Mouse (Mus musculus) left cerebral cortex, adult 9 months (tissue): Measurements from ENCODE around the gene Adam23.

ENCODE experiments used
- DNase-seq, 2 experiments: peaks; one replicate each; pipeline ENCODE4 v3.0.0; 2022; ENCODE audit warnings: low spot score in 2 of 2

Adam23 gene

DNA sequence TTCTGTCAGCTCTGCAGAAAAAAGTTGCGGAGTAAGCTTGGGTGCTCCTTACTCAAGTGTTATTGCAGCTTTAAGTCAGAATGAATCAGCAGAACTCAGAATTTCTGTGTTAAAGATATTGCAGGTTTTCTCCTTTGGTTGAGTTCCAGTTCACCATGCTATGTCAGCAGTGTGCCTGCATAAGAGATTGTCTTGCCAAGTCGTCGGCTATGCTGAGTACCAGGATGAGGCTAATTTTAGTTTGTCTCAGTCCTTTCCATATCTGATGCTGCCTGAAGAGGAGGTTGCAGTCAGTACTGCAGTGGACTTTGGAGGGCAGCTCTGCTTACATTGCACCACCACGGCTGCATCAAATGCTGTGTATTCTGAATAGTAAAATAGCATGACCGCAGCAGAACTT, 33.3 kb downstream of the Adam23 start:
- peak in 1 of 2 experiments; percentile 40 for DNase-seq

- no peak for DNase-seq
Observed at GRCm38 (mm10) chr1:63484646-63485045, 39.0 kb downstream of the Adam23 start.

- no peak for DNase-seq
Observed at GRCm38 (mm10) chr1:63486646-63487045, 41.0 kb downstream of the Adam23 start.

DNA sequence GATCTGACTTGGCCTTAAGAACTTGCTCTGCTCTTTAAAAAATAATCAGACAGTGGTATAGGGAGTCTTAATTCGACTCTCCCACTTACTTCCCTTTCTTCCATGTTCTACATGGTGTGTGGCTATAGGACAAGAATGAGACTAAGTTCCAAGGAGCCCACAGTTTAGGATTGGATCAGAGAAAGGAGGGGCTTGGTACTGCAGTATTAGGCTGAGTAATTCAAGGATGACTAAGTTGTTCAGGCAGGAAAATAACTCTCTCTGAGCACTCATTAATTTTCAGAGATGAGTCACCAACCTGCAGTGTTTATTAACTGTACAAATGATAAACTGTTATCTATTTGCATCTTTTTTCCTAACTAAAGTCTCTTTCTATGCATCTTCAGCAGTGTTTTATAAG, 45.3 kb downstream of the Adam23 start:
- DNase-seq = no peak

DNA sequence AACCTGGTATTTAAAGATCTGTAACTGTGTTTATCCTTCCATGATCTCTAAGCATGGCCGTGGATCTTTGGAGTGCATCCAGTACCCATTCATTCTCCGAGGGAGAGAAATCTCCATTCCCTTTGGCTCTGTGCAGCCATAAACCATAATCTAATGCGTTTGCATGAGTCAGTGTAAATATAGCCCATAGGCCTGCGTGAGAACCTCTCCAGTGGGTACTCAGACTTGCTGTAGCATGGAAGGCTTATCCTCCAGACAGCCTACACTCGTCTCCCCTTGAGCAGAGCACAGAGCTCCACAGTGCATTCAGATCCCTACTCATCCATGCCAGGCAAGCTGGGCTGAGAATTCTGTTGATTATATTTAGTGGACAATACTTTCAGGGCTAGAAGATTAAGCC, 47.6 kb downstream of the Adam23 start:
- DNase-seq = no peak

- no peak for DNase-seq
Observed at GRCm38 (mm10) chr1:63507386-63507785, 61.7 kb downstream of the Adam23 start.

GRCm38 (mm10) chr1:63508801-63509200, 63.1 kb downstream of the Adam23 start:
- no peak for DNase-seq

DNA sequence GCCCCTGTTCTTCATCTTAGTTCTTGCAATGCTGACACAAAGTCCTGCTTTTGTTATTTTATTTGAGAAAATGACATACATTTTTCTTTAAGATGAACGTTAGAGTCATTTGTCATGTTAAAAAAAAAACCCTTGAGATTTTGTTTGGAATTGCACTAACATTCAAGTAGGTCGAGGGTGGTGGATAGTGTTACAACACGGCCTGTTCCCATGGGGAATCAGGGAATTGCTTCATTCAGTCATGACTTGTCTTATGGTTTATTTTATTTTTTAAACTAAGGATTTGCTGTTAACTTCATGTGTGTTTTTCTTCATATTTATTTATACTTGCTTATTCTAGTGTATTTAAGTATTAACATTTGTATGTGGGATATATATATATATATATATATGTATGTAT, 65.7 kb downstream of the Adam23 start:
- DNase-seq = no peak

DNA sequence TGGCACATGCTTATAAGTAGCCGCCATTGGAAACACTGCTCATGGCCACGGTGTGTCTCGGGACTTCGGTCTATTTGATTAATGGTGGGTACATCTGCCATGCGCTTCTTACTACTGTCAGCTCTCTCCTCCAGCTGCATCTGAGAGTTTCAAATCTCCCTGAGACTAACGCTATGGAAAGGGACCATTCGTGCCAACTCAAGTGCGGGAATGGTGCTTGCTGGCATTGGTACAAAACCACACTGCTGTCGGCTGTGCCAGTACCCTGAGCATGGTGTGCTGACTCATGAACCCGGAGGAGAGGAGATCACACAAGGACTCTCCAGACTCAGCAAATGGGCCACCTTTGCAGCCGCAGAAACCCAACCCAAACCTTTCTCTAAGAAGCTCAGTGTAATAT, 72.1 kb downstream of the Adam23 start:
- no peak for DNase-seq

DNA sequence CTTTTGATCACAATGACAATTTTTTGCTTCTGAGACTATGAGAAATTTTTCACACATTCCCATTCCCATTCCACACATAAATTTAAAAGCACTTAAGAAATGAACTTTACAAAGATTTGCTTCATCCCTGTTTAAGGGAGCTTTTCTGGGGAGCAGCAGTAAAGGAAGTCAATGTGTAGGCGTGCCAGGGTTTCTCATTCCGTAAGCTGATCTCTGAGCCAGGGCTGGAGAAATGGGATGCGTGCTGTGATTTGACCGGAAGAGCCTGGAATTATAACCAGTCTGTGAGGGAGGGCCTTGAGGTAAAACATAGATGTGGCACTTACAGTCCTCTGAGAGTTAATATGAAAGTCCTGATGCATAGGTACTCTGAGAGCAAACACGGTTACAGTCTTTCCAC, 73.1 kb downstream of the Adam23 start:
- no peak for DNase-seq

- DNase-seq = no peak
Observed at GRCm38 (mm10) chr1:63529901-63530300, 84.2 kb downstream of the Adam23 start.

GRCm38 (mm10) chr1:63534271-63534827, 88.7 kb downstream of the Adam23 start:
- no peak for DNase-seq

DNA sequence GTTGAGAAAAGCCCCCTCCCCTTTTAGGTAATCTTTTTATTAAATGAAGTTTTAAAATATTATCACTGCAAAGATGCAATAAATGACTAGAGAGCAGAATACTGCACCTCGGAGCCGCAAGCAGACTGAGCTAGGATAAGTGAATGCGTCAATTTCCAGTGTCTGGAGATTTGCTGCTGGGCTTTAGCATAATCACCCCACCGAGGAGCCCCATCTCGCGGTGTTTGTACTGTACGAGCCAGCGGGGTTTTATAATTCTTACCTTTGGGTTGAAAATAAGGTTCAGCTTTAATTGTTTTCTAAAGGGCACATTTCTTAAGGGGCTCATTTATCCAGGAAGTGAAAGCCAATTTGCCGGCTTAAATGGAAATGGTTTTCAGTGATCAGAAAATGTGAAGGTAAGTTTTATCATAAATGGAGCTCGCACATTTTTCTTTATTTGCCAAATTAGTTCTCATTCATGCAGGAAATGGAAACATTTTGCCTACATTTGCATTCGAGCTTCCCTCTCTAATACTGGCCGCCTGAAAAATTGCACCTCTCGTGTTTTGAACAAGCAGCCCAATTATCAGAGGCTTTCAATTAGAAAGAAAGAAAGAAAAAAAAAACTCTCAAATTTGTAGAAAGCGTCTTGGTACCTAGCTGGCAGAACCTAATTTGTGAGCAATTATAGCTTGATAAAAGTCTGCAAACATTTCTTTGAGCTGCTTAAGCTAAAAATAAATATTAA, 94.4 kb downstream of the Adam23 start:
- no peak for DNase-seq

DNA sequence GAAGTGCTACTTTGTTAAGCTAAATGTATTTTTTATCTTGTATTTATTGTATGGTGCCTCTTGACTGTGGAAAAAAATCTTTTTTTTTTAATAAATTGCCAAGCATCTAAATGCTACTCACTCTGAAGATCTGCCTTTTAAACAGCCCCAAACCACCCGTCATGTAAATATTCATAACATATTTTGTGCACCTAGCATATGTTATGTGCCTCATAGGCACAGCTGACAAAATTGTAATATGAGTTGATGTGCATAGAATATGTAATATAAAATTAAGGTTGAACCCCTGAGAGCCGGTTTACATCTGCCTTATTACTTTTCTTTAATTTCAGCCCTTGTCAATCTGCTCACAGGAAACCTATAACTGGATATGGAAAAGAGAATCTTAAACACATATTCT, 98.4 kb downstream of the Adam23 start:
- DNase-seq = no peak

DNA sequence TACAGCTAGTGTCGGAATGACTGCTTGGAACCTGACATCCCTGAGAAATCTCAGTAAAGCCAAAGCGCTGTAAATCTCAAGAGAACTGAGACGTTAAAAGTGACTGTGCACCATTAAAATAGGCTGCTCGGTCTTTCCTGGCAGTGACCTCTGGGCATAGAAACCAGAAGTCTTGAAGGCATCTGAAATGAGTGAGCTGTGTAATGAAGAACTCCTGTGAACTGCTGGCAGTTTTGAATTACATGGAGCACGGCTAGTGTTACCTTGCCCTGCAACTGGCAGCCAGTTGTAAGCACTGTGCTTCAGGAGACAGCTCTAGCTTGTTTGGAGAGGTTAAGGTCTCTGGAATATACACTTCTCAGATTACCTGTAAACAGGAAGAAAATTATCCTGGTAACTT, 107.3 kb downstream of the Adam23 start:
- DNase-seq = no peak

DNA sequence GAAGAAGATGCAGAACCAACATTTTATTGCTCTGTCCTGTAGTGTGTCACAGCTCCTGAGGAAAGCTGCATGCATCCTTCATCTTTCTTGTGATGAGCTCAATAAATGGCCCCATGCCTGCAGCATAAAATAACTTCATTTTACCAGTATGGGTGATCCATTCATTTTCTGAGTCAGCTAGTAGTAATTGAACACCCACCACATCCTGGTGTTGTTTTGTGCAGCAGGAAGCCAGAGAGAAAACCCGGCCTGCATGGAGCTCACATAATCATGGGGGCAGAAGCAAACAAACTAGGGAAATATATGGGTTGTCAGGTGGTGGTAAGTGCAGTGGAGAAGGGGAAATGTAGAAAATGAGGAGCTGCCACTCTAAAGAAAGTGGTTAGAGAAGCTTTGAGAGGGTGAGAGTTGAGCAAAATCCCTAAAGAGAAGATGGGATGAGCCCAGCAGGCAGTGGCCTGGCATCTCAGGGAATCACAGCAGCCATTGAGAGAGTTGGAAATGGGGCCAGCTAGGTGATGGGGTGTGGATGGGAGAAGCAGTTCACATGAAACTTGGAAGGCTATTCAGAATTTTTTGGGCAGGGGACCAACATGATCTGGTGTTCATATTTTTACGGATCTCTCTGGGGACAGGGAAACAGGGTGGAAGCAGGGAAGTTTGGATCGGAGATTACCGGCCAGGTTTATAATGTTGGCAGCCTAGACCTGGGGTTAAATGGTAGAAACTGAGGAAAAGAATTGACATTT, 116.3 kb downstream of the Adam23 start:
- no peak for DNase-seq

DNA sequence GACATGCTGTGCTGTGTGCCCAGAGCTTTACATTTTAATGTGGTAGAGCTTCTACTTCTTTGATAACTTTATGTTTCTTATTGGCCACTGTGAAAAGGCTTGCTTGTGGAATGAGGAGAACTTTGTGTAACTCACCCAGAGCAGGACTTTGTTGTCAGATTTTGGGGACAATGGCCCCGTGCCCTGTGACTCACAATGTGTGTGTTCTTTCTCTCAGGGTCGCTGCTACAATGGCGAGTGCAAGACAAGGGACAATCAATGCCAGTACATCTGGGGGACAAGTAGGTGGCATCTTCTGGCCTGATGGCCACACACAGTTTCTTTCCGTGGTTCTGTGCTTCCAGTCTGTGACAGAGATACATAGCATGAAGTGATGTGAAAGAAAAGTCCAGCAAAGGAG, 118.2 kb downstream of the Adam23 start:
- no peak for DNase-seq

DNA sequence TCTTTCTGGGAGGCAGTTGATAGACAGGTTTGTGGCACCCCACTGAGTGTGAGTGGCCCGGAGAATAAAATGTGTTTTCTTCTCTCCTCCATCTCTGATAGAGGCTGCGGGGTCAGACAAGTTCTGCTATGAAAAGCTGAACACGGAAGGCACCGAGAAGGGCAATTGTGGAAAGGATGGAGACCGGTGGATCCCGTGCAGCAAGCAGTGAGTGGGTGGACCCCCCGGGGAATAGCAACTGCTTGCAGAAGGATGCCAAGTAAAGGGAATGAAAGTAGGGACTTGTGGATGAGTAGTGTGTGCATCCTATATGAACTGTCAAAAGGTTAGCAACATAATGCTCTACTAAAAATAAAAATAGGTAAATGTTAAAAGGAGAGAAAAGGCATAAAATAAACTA, 120.8 kb downstream of the Adam23 start:
- DNase-seq = no peak

- DNase-seq = no peak
Observed at GRCm38 (mm10) chr1:63567031-63567430, 121.3 kb downstream of the Adam23 start.

DNA sequence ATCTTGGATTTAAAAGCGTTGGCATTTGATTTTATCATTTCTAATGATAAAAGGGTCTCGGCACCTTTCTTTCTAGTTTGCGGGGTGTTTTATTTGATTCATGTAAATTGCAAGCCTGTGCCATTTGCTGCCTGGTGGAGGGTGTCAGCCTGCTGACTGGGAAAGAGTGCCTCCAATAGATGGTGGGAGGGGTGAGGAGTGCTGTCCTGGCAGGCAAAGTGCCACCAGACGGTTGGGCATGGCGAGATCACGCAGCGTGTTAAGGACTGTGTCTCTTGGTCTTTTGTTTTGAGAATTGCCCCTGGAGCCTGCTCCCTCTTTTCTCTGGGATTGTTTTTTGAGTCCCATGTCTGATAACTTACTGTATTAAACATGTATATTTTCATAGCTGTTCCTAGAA, 126.5 kb downstream of the Adam23 start:
- DNase-seq = no peak

GRCm38 (mm10) chr1:63573432-63573831, 127.7 kb downstream of the Adam23 start:
- peak in 1 of 2 experiments; percentile 36 for DNase-seq

DNA sequence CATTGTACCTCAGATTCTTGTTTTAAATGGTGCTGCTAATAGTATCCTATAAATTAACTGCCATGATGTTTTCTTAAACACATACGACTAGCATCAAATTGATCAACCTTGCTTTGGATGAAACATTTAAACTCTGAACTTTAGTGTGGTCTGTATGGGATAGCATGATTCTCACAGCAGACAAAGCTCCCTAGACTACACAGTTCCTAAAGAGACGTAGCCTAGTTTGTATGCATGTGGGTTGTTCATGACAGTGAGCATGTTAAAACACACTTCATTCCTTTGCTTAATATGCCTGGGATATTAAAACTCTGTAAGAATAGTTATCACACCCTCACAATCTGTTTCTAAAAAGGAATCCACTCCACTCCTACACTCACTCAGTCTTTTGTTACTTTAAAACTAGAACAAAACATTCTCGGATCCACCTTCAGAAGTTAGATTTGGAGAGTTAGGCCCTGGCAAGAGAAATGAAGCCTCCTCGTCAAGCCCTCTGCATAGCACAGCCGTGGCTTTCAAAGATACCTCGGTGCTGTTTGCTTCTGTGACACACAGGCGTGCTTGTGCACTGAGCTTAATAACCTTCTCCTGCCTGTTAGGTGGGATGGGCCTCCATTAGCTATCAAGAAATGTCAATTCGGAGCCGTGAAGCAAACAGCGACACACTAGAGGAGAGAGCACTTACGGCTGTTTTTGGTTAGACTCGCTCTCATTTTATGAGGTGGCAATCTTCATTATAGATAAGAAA, 128.3 kb downstream of the Adam23 start:
- DNase-seq = peak in 1 of 2 experiments; percentile 23
